In the genomic region with DNA sequence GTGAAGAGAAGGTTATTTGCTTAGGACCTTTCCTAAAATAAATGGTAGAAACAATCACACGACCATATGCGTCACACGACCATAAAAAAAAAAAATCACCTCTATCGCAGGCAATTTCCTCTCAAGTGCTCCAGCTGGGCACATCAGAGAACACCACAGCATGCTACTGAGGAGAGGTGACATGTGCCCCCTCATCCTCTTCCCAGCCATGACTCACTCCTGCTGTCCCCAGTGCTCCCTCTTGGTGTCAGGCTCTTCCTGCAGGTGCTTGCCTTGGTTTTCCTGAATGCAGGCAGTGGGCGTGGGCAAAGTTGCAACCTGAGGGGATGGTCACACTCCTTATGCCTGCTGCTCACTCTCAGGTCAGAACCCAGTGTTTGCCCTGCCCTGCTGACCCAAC, we compare ENCODE assay signal across 26 mouse cellular contexts. TPM values are rescaled to one million over a fixed set of nuclear protein-coding genes. Genes with fewer than 3 reads are reported as not detected.
DNase-seq lines count a peak whose midpoint lies in the region; ATAC-seq and TF ChIP-seq lines count a peak whose summit lies in the region.
"Had no signal": no experiment of that assay in that cellular context is flagged by ENCODE, and none has a peak within 500 bp of the region (broad histone marks: within the 10 kb centered on the region; RNA-seq: fewer than 3 reads in every experiment).

No protein-coding gene starts in this region.

- no peaks in the 10 kb centered on the region for H3K9me3 ChIP-seq in forebrain, postnatal 0 days (ENCODE audit: low read length)
- H3K9me3 ChIP-seq in forebrain, embryonic 14.5 days (replicated peaks; ENCODE audit: control insufficient read depth, low read length) = no peaks in the 10 kb centered on the region
- H3K9me3 ChIP-seq in kidney, postnatal 0 days (replicated peaks; ENCODE audit: low read length) = no peaks in the 10 kb centered on the region
- no peaks in the 10 kb centered on the region for H3K9me3 ChIP-seq in lung, postnatal 0 days (ENCODE audit: low read length)
- H3K9me3 ChIP-seq in stomach, embryonic 16.5 days (replicated peaks; ENCODE audit: control insufficient read depth, low read length) = no peaks in the 10 kb centered on the region
- H3K9me3 ChIP-seq: embryonic facial prominence, embryonic 12.5 days; heart, embryonic 10.5 days; hindbrain, embryonic 13.5 days had no signal

- no peak for TF ChIP-seq EP300 in lung, postnatal 0 days (IDR thresholded peaks at IDR 0.05)

- peaks cover 64% of the 10 kb centered on the region for H3K36me3 ChIP-seq in forebrain, postnatal 0 days (ENCODE audit: insufficient read depth)
- peaks cover 70% of the 10 kb centered on the region for H3K36me3 ChIP-seq in forebrain, embryonic 14.5 days (ENCODE audit: control insufficient read depth, insufficient read depth, low read length)
- peaks cover 41% of the 10 kb centered on the region for H3K36me3 ChIP-seq in kidney, postnatal 0 days (ENCODE audit: insufficient read depth, low read length)
- H3K36me3 ChIP-seq in lung, postnatal 0 days (ENCODE audit: insufficient read depth, low read length) = peaks cover 15% of the 10 kb centered on the region
- peaks cover 15% of the 10 kb centered on the region; the same call in 1 of the 2 replicates for H3K36me3 ChIP-seq in stomach, embryonic 16.5 days (ENCODE audit: control insufficient read depth, insufficient read depth, low read length)

- no peak for DNase-seq in forebrain, postnatal 0 days
- DNase-seq in forebrain, embryonic 14.5 days (ENCODE audit: low spot score) = no peak
- DNase-seq in kidney, postnatal 0 days (ENCODE audit: low spot score) = no peak
- no peak for DNase-seq in kidney, postnatal 14 days
- no peak for DNase-seq in lung, postnatal 0 days (ENCODE audit: low spot score)
- DNase-seq in lung, postnatal 25 days (ENCODE audit: low spot score) = no peak
- DNase-seq in ovary, postnatal 10 days (ENCODE audit: low spot score) = no peak
- DNase-seq: adrenal gland, adult 2 months; adrenal gland, postnatal 25 days; cerebellum, adult 11 months; cerebellum, adult 8-10 months; cerebellum, postnatal 14 days; gastrocnemius, postnatal 36 days; heart, postnatal 14 days had no signal

- no peak overlapping the region for H3K27ac ChIP-seq in forebrain, postnatal 0 days (ENCODE audit: low read depth, low read length)
- H3K27ac ChIP-seq in forebrain, embryonic 14.5 days (ENCODE audit: low read depth, low read length) = no peak overlapping the region
- H3K27ac ChIP-seq in kidney, postnatal 0 days = no peak overlapping the region
- no peak overlapping the region for H3K27ac ChIP-seq in lung, postnatal 0 days (ENCODE audit: low read length)
- H3K27ac ChIP-seq in stomach, embryonic 16.5 days (ENCODE audit: low read length) = no peak overlapping the region
- H3K27ac ChIP-seq: embryonic facial prominence, embryonic 12.5 days; heart, embryonic 10.5 days; hindbrain, embryonic 13.5 days; hindbrain, postnatal 0 days had no signal

- no peaks in the 10 kb centered on the region for H3K27me3 ChIP-seq in forebrain, postnatal 0 days (ENCODE audit: insufficient read depth, low read length)
- H3K27me3 ChIP-seq in forebrain, embryonic 14.5 days (replicated peaks; ENCODE audit: control insufficient read depth, insufficient read depth, low read length) = no peaks in the 10 kb centered on the region
- H3K27me3 ChIP-seq in kidney, postnatal 0 days (ENCODE audit: insufficient read depth, low read length) = no peaks in the 10 kb centered on the region
- H3K27me3 ChIP-seq in lung, postnatal 0 days (replicated peaks; ENCODE audit: insufficient read depth, low read length) = no peaks in the 10 kb centered on the region
- H3K27me3 ChIP-seq in stomach, embryonic 16.5 days (ENCODE audit: control insufficient read depth, insufficient read depth, low read length) = no peaks in the 10 kb centered on the region
- H3K27me3 ChIP-seq: embryonic facial prominence, embryonic 12.5 days; hindbrain, embryonic 13.5 days had no signal

- 87% methylated on average over 5 of the region's 5 CpGs for WGBS in forebrain, postnatal 0 days
- 85% methylated on average over 5 of the region's 5 CpGs for WGBS in forebrain, embryonic 14.5 days
- 76% methylated on average over 5 of the region's 5 CpGs for whole genome bisulfite sequencing in kidney, postnatal 0 days
- WGBS in lung, postnatal 0 days = 79% methylated on average over 5 of the region's 5 CpGs
- 76% methylated on average over 5 of the region's 5 CpGs for WGBS in stomach, embryonic 16.5 days

- ATAC-seq in forebrain, postnatal 0 days = no peak
- ATAC-seq in forebrain, embryonic 14.5 days = no peak
- no peak for ATAC-seq in kidney, postnatal 0 days (replicated peaks; ENCODE audit: low FRiP score, low read depth)
- ATAC-seq in lung, postnatal 0 days = no peak
- no peak for ATAC-seq in stomach, embryonic 16.5 days (ENCODE audit: insufficient read depth, low FRiP score)
- ATAC-seq: forebrain, embryonic 16.5 days; hindbrain, postnatal 0 days had no signal

- no peak overlapping the region for H3K9ac ChIP-seq in forebrain, postnatal 0 days
- H3K9ac ChIP-seq in forebrain, embryonic 14.5 days (ENCODE audit: low read length) = no peak overlapping the region
- no peak overlapping the region for H3K9ac ChIP-seq in kidney, postnatal 0 days (ENCODE audit: low read depth, low read length)
- H3K9ac ChIP-seq in lung, postnatal 0 days (replicated peaks; ENCODE audit: low read depth) = no peak overlapping the region
- 0 out of 2 replicates have a peak overlapping the region, but pooled peaks have one; percentile 1 for H3K9ac ChIP-seq in stomach, embryonic 16.5 days (ENCODE audit: low read length)
- H3K9ac ChIP-seq: embryonic facial prominence, embryonic 12.5 days had no signal

- no peak overlapping the region for H3K4me2 ChIP-seq in forebrain, postnatal 0 days (ENCODE audit: low read depth)
- no peak overlapping the region for H3K4me2 ChIP-seq in forebrain, embryonic 14.5 days (ENCODE audit: low read length)
- no peak overlapping the region for H3K4me2 ChIP-seq in kidney, postnatal 0 days (ENCODE audit: low read length)
- H3K4me2 ChIP-seq in lung, postnatal 0 days (replicated peaks; ENCODE audit: low read depth, low read length) = no peak overlapping the region
- H3K4me2 ChIP-seq in stomach, embryonic 16.5 days (ENCODE audit: low read depth, low read length) = no peak overlapping the region
- H3K4me2 ChIP-seq: embryonic facial prominence, embryonic 12.5 days; hindbrain, embryonic 13.5 days had no signal

- peaks cover 4% of the 10 kb centered on the region; the same call in 1 of the 2 replicates for H3K4me1 ChIP-seq in forebrain, postnatal 0 days (ENCODE audit: insufficient read depth)
- H3K4me1 ChIP-seq in forebrain, embryonic 14.5 days (ENCODE audit: control insufficient read depth, insufficient read depth, low read length) = peaks cover 4% of the 10 kb centered on the region
- no peaks in the 10 kb centered on the region; the same call in 1 of the 2 replicates for H3K4me1 ChIP-seq in kidney, postnatal 0 days (replicated peaks; ENCODE audit: insufficient read depth, low read length)
- H3K4me1 ChIP-seq in lung, postnatal 0 days (ENCODE audit: insufficient read depth, low read depth, low read length) = peaks cover 3% of the 10 kb centered on the region
- peaks cover 4% of the 10 kb centered on the region for H3K4me1 ChIP-seq in stomach, embryonic 16.5 days (ENCODE audit: control insufficient read depth, insufficient read depth, low read length)

- TF ChIP-seq CTCF in forebrain, postnatal 0 days (IDR thresholded peaks at IDR 0.05; ENCODE audit: low read depth) = peak; percentile 22
- peak; percentile 20; the same call in 1 of the 2 replicates for TF ChIP-seq CTCF in kidney, postnatal 0 days (IDR thresholded peaks at IDR 0.05; ENCODE audit: low read depth)
- TF ChIP-seq CTCF in lung, postnatal 0 days (IDR thresholded peaks at IDR 0.05) = peak; percentile 33

- H3K4me3 ChIP-seq in forebrain, postnatal 0 days (ENCODE audit: low read depth, low read length) = no peak overlapping the region
- H3K4me3 ChIP-seq in forebrain, embryonic 14.5 days (ENCODE audit: low read depth, low read length) = no peak overlapping the region
- H3K4me3 ChIP-seq in kidney, postnatal 0 days (replicated peaks; ENCODE audit: low read depth, low read length) = no peak overlapping the region
- no peak overlapping the region for H3K4me3 ChIP-seq in lung, postnatal 0 days (ENCODE audit: low read depth, low read length)
- H3K4me3 ChIP-seq in stomach, embryonic 16.5 days (replicated peaks; ENCODE audit: low read length) = no peak overlapping the region
- H3K4me3 ChIP-seq: embryonic facial prominence, embryonic 12.5 days; heart, embryonic 10.5 days; hindbrain, embryonic 13.5 days had no signal

RNA-seq across cellular contexts. Expression of gene Dnajc16, which starts 5.9 kb away (rescaled TPM):
- 14.3 and 19.2 TPM in 2 replicates for total RNA-seq in forebrain, postnatal 0 days (2014; rRNA removed)
- polyA plus RNA-seq in forebrain, postnatal 0 days (2015; fragmentation: Nextera tagmentation; extraction: Ambion mirVana) = 4.8 and 6.5 TPM in 2 replicates
- polyA plus RNA-seq in forebrain, embryonic 14.5 days (2014; fragmentation: Nextera tagmentation; extraction: Ambion mirVana) = 3.6 and 4.6 TPM in 2 replicates
- polyA plus RNA-seq in kidney, postnatal 0 days (2015; fragmentation: Nextera tagmentation; extraction: Ambion mirVana) = 4.8 and 5.2 TPM in 2 replicates
- 3.3 and 3.7 TPM in 2 replicates for polyA plus RNA-seq in lung, postnatal 0 days (2015; fragmentation: Nextera tagmentation; extraction: Ambion mirVana)
- 4.5 and 4.7 TPM in 2 replicates for polyA plus RNA-seq in stomach, embryonic 16.5 days (2015; fragmentation: Nextera tagmentation; extraction: Ambion mirVana)

RNA-seq across cellular contexts. Expression of gene Casp9, which starts 8.6 kb away (rescaled TPM):
- 13.2 and 17.7 TPM in 2 replicates for total RNA-seq in forebrain, postnatal 0 days (2014; rRNA removed)
- polyA plus RNA-seq in forebrain, postnatal 0 days (2015; fragmentation: Nextera tagmentation; extraction: Ambion mirVana) = 10.6 and 14.7 TPM in 2 replicates
- polyA plus RNA-seq in forebrain, embryonic 14.5 days (2014; fragmentation: Nextera tagmentation; extraction: Ambion mirVana) = 8.3 and 10.2 TPM in 2 replicates
- polyA plus RNA-seq in kidney, postnatal 0 days (2015; fragmentation: Nextera tagmentation; extraction: Ambion mirVana) = 20.0 and 23.0 TPM in 2 replicates
- polyA plus RNA-seq in lung, postnatal 0 days (2015; fragmentation: Nextera tagmentation; extraction: Ambion mirVana) = 19.2 and 20.2 TPM in 2 replicates
- 23.7 and 25.8 TPM in 2 replicates for polyA plus RNA-seq in stomach, embryonic 16.5 days (2015; fragmentation: Nextera tagmentation; extraction: Ambion mirVana)

RNA-seq across cellular contexts. Expression of gene Agmat, which starts 38.4 kb away (rescaled TPM):
- total RNA-seq in forebrain, postnatal 0 days (2014; rRNA removed) = not detected in 2 replicates
- not detected in 2 replicates for polyA plus RNA-seq in forebrain, postnatal 0 days (2015; fragmentation: Nextera tagmentation; extraction: Ambion mirVana)
- not detected in 2 replicates for polyA plus RNA-seq in forebrain, embryonic 14.5 days (2014; fragmentation: Nextera tagmentation; extraction: Ambion mirVana)
- 1.4 and 1.8 TPM in 2 replicates for polyA plus RNA-seq in kidney, postnatal 0 days (2015; fragmentation: Nextera tagmentation; extraction: Ambion mirVana)
- polyA plus RNA-seq in lung, postnatal 0 days (2015; fragmentation: Nextera tagmentation; extraction: Ambion mirVana) = 0.25 and 0.27 TPM in 2 replicates
- 5.8 and 8.0 TPM in 2 replicates for polyA plus RNA-seq in stomach, embryonic 16.5 days (2015; fragmentation: Nextera tagmentation; extraction: Ambion mirVana)
- total RNA-seq: common myeloid progenitor, adult 5-6 weeks; gastrocnemius, adult 8-10 months; hematopoietic stem cell, adult 5-6 weeks; hindbrain, postnatal 0 days had no signal
- polyA plus RNA-seq: C2C12; embryonic facial prominence, embryonic 12.5 days; forebrain, embryonic 11.5 days; forebrain, embryonic 16.5 days; hindbrain, embryonic 13.5 days had no signal

RNA-seq across cellular contexts. Expression of gene Cela2a, which starts 41.1 kb away (rescaled TPM):
- total RNA-seq in forebrain, postnatal 0 days (2014; rRNA removed) = 0.69 TPM in 1 of 2 replicates, not detected in the other
- polyA plus RNA-seq in forebrain, postnatal 0 days (2015; fragmentation: Nextera tagmentation; extraction: Ambion mirVana) = 0.18 and 0.39 TPM in 2 replicates
- not detected in 2 replicates for polyA plus RNA-seq in forebrain, embryonic 14.5 days (2014; fragmentation: Nextera tagmentation; extraction: Ambion mirVana)
- 0.18 TPM in 1 of 2 replicates, not detected in the other for polyA plus RNA-seq in kidney, postnatal 0 days (2015; fragmentation: Nextera tagmentation; extraction: Ambion mirVana)
- polyA plus RNA-seq in lung, postnatal 0 days (2015; fragmentation: Nextera tagmentation; extraction: Ambion mirVana) = not detected in 2 replicates
- 754 and 1,267 TPM in 2 replicates for polyA plus RNA-seq in stomach, embryonic 16.5 days (2015; fragmentation: Nextera tagmentation; extraction: Ambion mirVana)
- total RNA-seq: adrenal gland, adult 2 months; common myeloid progenitor, adult 5-6 weeks; gastrocnemius, adult 8-10 months; gastrocnemius, postnatal 36 days; heart, postnatal 14 days; hematopoietic stem cell, adult 5-6 weeks; hindbrain, postnatal 0 days had no signal
- polyA plus RNA-seq: C2C12; embryonic facial prominence, embryonic 12.5 days; forebrain, embryonic 11.5 days; forebrain, embryonic 16.5 days; heart, embryonic 10.5 days; heart, embryonic 14.5 days; hindbrain, embryonic 13.5 days had no signal
